Mouse (Mus musculus): Measurements from ENCODE around the gene Cdk12. TPM values are rescaled to one million over a fixed set of nuclear protein-coding genes. Genes with fewer than 3 reads are reported as not detected.

Cdk12 gene
- polyA plus RNA-seq, 1 experiment from 2014 or later = 13.0 TPM

GRCm38 (mm10) chr11:98266699-98267402, 64.0 kb downstream of the Cdk12 start:
- H3K4me1 ChIP-seq = no peaks in the 10 kb centered on the region
- no peaks in the 10 kb centered on the region for H3K27me3 ChIP-seq (replicated peaks; ENCODE audit: low read depth, poor library complexity, severe bottlenecking)
- peaks cover 77% of the 10 kb centered on the region for H3K36me3 ChIP-seq (replicated peaks)
- H3K9me3 ChIP-seq = no peaks in the 10 kb centered on the region
- DNase-seq (ENCODE audit: low spot score) = no peak
- H3K4me3 ChIP-seq = no peak overlapping the region
- H3K27ac ChIP-seq (replicated peaks) = no peak overlapping the region
- WGBS = 80% methylated on average over 6 of the region's 6 CpGs

- peaks cover 95% of the 10 kb centered on the region for H3K36me3 ChIP-seq (replicated peaks)
- H3K27ac ChIP-seq (replicated peaks) = no peak overlapping the region
- no peak for DNase-seq (ENCODE audit: low spot score)
- no peak overlapping the region for H3K4me3 ChIP-seq
- no peaks in the 10 kb centered on the region for H3K4me1 ChIP-seq
- no peaks in the 10 kb centered on the region for H3K27me3 ChIP-seq (replicated peaks; ENCODE audit: low read depth, poor library complexity, severe bottlenecking)
- H3K9me3 ChIP-seq = no peaks in the 10 kb centered on the region
- 95% methylated on average over 3 of the region's 3 CpGs for WGBS
These were observed 67.2 kb downstream of the Cdk12 start for GRCm38 (mm10) chr11:98270066-98270465.

- no peak overlapping the region for H3K27ac ChIP-seq (replicated peaks)
- no peaks in the 10 kb centered on the region for H3K4me1 ChIP-seq
- H3K4me3 ChIP-seq = no peak overlapping the region
- H3K9me3 ChIP-seq = no peaks in the 10 kb centered on the region
- H3K36me3 ChIP-seq (replicated peaks) = peaks cover 93% of the 10 kb centered on the region
- H3K27me3 ChIP-seq (replicated peaks; ENCODE audit: low read depth, poor library complexity, severe bottlenecking) = no peaks in the 10 kb centered on the region
- DNase-seq (ENCODE audit: low spot score) = no peak
These were observed 67.6 kb downstream of the Cdk12 start for GRCm38 (mm10) chr11:98270466-98270865.

GRCm38 (mm10) chr11:98283740-98284139, 80.9 kb downstream of the Cdk12 start:
- no peak for DNase-seq (ENCODE audit: low spot score)
- no peaks in the 10 kb centered on the region for H3K9me3 ChIP-seq
- 31% methylated on average over 9 of the region's 9 CpGs for WGBS
- H3K4me3 ChIP-seq = peak overlapping the region; percentile 46
- H3K27ac ChIP-seq (replicated peaks) = no peak overlapping the region
- peaks cover 39% of the 10 kb centered on the region for H3K27me3 ChIP-seq (replicated peaks; ENCODE audit: low read depth, poor library complexity, severe bottlenecking)
- H3K4me1 ChIP-seq = peaks cover 8% of the 10 kb centered on the region
- peaks cover 17% of the 10 kb centered on the region for H3K36me3 ChIP-seq (replicated peaks)

GRCm38 (mm10) chr11:98284230-98284629, 81.4 kb downstream of the Cdk12 start:
- peaks cover 8% of the 10 kb centered on the region for H3K4me1 ChIP-seq
- H3K36me3 ChIP-seq (replicated peaks) = peaks cover 12% of the 10 kb centered on the region
- DNase-seq (ENCODE audit: low spot score) = peak; percentile 43
- peaks cover 44% of the 10 kb centered on the region for H3K27me3 ChIP-seq (replicated peaks; ENCODE audit: low read depth, poor library complexity, severe bottlenecking)
- H3K27ac ChIP-seq (replicated peaks) = no peak overlapping the region
- no peaks in the 10 kb centered on the region for H3K9me3 ChIP-seq
- WGBS = 4% methylated on average over 16 of the region's 17 CpGs
- H3K4me3 ChIP-seq = peak overlapping the region; percentile 46

GRCm38 (mm10) chr11:98285368-98285767, 82.5 kb downstream of the Cdk12 start:
- DNase-seq (ENCODE audit: low spot score) = no peak
- Histone ChIP-seq H3K4me3 (no peak overlapping the region), H3K27me3 (replicated peaks; ENCODE audit: low read depth, poor library complexity, severe bottlenecking) (peaks cover 54% of the 10 kb centered on the region), H3K27ac (replicated peaks) (no peak overlapping the region), H3K36me3 (replicated peaks) (peaks cover 4% of the 10 kb centered on the region; the same call in 1 of the 2 replicates), H3K9me3 (no peaks in the 10 kb centered on the region), H3K4me1 (peaks cover 8% of the 10 kb centered on the region)
- 48% methylated on average over 2 of the region's 2 CpGs for WGBS

GRCm38 (mm10) chr11:98287531-98287930, 84.7 kb downstream of the Cdk12 start:
- Histone ChIP-seq H3K36me3 (replicated peaks) (no peaks in the 10 kb centered on the region), H3K4me1 (peaks cover 8% of the 10 kb centered on the region), H3K4me3 (no peak overlapping the region), H3K27me3 (replicated peaks; ENCODE audit: low read depth, poor library complexity, severe bottlenecking) (peaks cover 63% of the 10 kb centered on the region), H3K9me3 (no peaks in the 10 kb centered on the region), H3K27ac (replicated peaks) (no peak overlapping the region)
- WGBS = 45% methylated on average over 5 of the region's 5 CpGs
- no peak for DNase-seq (ENCODE audit: low spot score)

GRCm38 (mm10) chr11:98287961-98288360, 85.1 kb downstream of the Cdk12 start:
- 51% methylated on average over 7 of the region's 7 CpGs for WGBS
- peaks cover 61% of the 10 kb centered on the region for H3K27me3 ChIP-seq (replicated peaks; ENCODE audit: low read depth, poor library complexity, severe bottlenecking)

GRCm38 (mm10) chr11:98289873-98290272, 87.0 kb downstream of the Cdk12 start:
- peaks cover 10% of the 10 kb centered on the region for H3K4me1 ChIP-seq
- no peak overlapping the region for H3K4me3 ChIP-seq
- WGBS = 59% methylated on average over 13 of the region's 13 CpGs
- no peak for DNase-seq (ENCODE audit: low spot score)
- no peaks in the 10 kb centered on the region for H3K36me3 ChIP-seq (replicated peaks)
- H3K27me3 ChIP-seq (replicated peaks; ENCODE audit: low read depth, poor library complexity, severe bottlenecking) = peaks cover 66% of the 10 kb centered on the region
- H3K9me3 ChIP-seq = no peaks in the 10 kb centered on the region
- no peak overlapping the region for H3K27ac ChIP-seq (replicated peaks)

More at GRCm38 (mm10) chr11:98287961-98288360, 85.1 kb downstream of the Cdk12 start:
- no peaks in the 10 kb centered on the region for H3K36me3 ChIP-seq (replicated peaks)
- peaks cover 8% of the 10 kb centered on the region for H3K4me1 ChIP-seq
- no peaks in the 10 kb centered on the region for H3K9me3 ChIP-seq
- DNase-seq (ENCODE audit: low spot score) = no peak
- H3K27ac ChIP-seq (replicated peaks) = no peak overlapping the region
- H3K4me3 ChIP-seq = no peak overlapping the region

GRCm38 (mm10) chr11:98290906-98291305, 88.0 kb downstream of the Cdk12 start:
- H3K36me3 ChIP-seq (replicated peaks) = no peaks in the 10 kb centered on the region
- WGBS = 66% methylated on average over 2 of the region's 2 CpGs
- no peaks in the 10 kb centered on the region for H3K9me3 ChIP-seq
- peaks cover 17% of the 10 kb centered on the region for H3K4me1 ChIP-seq
- no peak overlapping the region for H3K4me3 ChIP-seq
- no peak overlapping the region for H3K27ac ChIP-seq (replicated peaks)
- no peak for DNase-seq (ENCODE audit: low spot score)
- peaks cover 69% of the 10 kb centered on the region for H3K27me3 ChIP-seq (replicated peaks; ENCODE audit: low read depth, poor library complexity, severe bottlenecking)

- no peak overlapping the region for H3K27ac ChIP-seq (replicated peaks)
- peaks cover 79% of the 10 kb centered on the region for H3K27me3 ChIP-seq (replicated peaks; ENCODE audit: low read depth, poor library complexity, severe bottlenecking)
- DNase-seq (ENCODE audit: low spot score) = no peak
- peaks cover 34% of the 10 kb centered on the region for H3K4me1 ChIP-seq
- no peak overlapping the region for H3K4me3 ChIP-seq
- H3K9me3 ChIP-seq = no peaks in the 10 kb centered on the region
- H3K36me3 ChIP-seq (replicated peaks) = no peaks in the 10 kb centered on the region
- 39% methylated on average over 2 of the region's 2 CpGs for WGBS
These were observed 90.2 kb downstream of the Cdk12 start for GRCm38 (mm10) chr11:98293070-98293469.

- Histone ChIP-seq H3K4me3 (peak overlapping the region; percentile 87), H3K27ac (replicated peaks) (peak overlapping the region; percentile 79), H3K4me1 (peaks cover 46% of the 10 kb centered on the region), H3K9me3 (no peaks in the 10 kb centered on the region), H3K27me3 (replicated peaks; ENCODE audit: low read depth, poor library complexity, severe bottlenecking) (peaks cover 84% of the 10 kb centered on the region), H3K36me3 (replicated peaks) (no peaks in the 10 kb centered on the region)
- 2% methylated on average over 58 of the region's 58 CpGs for WGBS
- DNase-seq (ENCODE audit: low spot score) = peak; percentile 84
These were observed 91.5 kb downstream of the Cdk12 start for GRCm38 (mm10) chr11:98294188-98295012.
